Mouse (Mus musculus) kidney, adult 9 months (tissue): ENCODE results near the gene Fgfr2.
A peak's percentile ranks its signal among the peaks of the same experiment; 100 is the strongest.

Experiments used
- DNase-seq: peaks from one replicate; pipeline ENCODE4 v3.0.0; 2022

Gene Fgfr2

GRCm38 (mm10) chr7:131608049-131608448 lies 1515.1 kb downstream of the Fgfr2 start:
- DNase-seq = no peak

DNA sequence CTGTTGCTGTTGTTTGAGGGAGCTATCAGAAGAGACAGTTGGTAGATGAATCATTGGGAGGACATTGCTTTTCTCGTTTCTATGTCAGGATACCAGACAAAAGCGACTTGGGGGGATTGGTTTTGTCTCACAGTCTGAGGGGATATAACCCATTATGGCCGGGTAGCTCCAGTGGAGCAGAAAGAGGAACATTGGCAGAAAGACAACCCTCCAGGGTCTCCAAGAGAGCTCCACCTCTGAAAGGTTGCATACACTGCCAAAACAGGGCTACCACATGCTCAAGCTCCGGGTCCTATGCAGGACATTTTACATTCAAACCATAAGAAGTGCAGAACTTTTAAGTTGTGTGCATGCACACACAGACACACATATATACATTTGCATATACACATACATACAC lies 1517.7 kb downstream of the Fgfr2 start:
- no peak for DNase-seq

- DNase-seq = no peak
These were observed 1518.2 kb downstream of the Fgfr2 start for GRCm38 (mm10) chr7:131604946-131605345.

GRCm38 (mm10) chr7:131603186-131603585 lies 1520.0 kb downstream of the Fgfr2 start:
- DNase-seq = no peak

- DNase-seq = no peak
These were observed 1521.0 kb downstream of the Fgfr2 start for GRCm38 (mm10) chr7:131602106-131602505.

GRCm38 (mm10) chr7:131598483-131598824 lies 1524.7 kb downstream of the Fgfr2 start:
- peak; percentile 9 for DNase-seq

DNA sequence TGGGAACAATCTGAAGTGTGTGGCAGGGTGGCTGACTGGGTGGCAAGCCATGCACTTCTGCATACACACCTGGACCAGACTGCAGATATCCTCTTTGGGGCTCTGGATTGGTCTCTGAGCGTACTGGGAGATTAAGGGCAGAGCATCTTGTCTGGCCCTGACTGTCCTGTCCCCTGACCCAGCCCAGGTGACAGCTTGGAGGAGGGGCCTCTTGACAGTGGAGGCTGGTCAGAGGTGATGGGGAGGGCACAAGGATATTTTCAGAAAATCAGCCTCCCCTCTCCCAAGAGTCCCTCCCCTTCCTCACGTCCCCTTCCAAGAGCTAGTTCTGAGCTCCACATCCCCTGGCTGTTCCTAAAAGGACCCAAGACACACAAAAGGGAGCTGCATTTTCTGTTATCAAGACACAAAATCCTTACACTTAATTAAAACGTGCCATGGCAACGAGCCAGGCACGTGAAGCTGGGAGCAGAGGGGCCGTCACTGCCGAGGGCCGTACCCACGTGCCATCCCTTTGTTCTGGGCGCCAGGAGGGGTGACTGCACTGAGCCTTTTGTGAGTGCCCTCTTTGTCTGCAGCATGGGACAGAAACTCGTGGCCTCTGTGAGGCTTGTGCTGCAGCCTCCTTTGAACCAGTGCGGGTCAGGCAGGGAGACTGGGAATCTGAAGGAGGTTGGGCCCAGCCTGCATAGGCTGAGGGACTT lies 1525.2 kb downstream of the Fgfr2 start:
- no peak for DNase-seq

DNA sequence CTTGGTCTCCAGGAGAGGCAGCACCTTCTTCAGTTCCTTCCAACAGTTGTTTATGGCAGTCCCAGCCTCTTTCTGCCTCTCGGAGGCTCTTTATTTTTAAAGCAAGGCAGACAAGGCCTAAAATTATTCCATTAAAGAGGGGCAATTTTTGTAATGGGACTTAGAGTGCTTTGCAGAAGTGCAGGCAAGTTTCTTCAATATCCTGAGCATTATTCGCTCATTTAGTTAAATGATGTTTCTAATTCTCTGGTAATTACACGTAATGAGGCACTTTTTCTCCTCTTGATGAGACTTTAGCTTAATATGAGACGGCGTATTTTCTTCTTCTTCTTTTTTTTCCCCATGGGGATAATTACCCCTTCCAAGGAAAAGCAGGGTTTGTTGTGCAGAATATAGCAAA lies 1537.6 kb downstream of the Fgfr2 start:
- DNase-seq = no peak

DNA sequence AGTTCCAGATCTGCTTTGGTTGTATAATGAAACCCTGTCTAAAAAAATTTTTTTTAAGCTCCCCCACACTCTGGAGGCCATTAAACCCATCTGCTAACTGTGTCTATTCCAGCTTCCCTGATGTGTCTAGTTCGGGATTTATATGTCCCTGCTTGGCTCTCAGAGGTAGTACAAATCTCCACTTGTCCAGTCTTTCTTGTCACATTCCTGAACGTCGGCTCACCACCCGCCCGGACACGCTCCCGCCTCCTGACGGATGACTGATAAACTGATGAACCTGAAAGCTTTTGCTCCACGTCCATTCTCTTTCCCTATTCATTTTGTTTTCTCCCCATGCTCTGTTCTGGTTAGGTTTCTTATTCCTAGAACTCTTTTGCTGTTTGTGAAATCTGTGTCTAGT lies 1541.0 kb downstream of the Fgfr2 start:
- no peak for DNase-seq

- no peak for DNase-seq
These were observed 1547.9 kb downstream of the Fgfr2 start for GRCm38 (mm10) chr7:131575246-131575645.

- no peak for DNase-seq
These were observed 1562.5 kb downstream of the Fgfr2 start for GRCm38 (mm10) chr7:131560697-131561042.

GRCm38 (mm10) chr7:131559986-131560696 lies 1563.0 kb downstream of the Fgfr2 start, which contains the start of gene Bub3:
TSS of gene Bub3 (plus strand) at chr7:131560222.
- peak; percentile 97 for DNase-seq

DNA sequence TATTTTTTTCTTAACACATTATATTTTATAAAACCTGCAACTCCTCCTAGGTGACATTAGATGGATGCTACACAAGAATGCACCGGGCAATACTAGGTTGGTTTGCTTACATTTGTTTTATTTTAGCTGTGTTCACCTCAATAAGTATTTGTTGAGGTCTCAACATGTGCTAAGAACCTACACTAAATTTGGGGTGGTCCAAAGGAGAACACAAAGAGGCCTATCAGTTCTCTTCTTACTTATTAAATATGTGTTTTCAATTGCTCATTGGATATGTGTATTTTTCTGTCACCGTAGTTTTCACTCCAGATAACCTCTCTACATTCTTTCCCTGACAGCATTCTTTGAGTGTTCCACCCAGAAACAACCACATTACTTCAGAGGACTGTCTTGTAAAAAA lies 1565.4 kb downstream of the Fgfr2 start:
- DNase-seq = no peak

DNA sequence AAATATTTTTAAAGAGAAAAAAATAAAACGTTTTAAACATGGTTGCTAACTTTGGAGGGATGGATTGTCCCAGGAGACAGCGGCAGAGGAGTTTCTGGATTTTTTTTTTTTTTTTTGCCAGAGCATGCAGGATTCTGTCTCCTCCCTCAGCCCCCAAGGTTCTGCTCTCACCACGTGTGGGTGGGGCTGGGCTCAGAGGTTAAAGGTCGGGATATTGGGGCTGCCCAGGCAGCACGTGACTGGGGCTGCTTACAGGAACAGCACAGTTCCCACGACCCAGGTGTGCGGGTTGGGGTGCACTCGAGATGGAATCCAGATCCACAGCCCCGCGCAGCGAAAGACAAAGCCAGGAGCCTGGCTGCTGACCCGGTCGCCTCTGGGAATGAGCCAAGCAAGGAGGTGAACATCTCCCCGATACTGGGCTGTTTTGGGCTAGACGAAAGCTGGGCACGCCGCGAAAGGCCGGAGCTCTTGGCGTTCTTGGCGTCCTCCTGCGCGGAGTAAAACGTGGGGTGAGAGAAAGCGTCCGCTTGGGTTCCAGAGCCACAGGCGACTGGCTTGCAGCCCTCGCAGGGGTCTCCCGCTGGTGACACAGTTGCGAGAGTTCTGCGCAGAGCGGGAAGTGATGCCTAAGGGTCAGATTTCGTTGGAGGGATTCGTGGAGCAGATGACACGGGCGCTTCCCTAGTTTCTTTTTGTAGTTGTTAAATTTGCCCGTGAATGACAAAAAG lies 1566.4 kb downstream of the Fgfr2 start:
- no peak for DNase-seq

GRCm38 (mm10) chr7:131556116-131556515 lies 1567.0 kb downstream of the Fgfr2 start:
- DNase-seq = no peak

DNA sequence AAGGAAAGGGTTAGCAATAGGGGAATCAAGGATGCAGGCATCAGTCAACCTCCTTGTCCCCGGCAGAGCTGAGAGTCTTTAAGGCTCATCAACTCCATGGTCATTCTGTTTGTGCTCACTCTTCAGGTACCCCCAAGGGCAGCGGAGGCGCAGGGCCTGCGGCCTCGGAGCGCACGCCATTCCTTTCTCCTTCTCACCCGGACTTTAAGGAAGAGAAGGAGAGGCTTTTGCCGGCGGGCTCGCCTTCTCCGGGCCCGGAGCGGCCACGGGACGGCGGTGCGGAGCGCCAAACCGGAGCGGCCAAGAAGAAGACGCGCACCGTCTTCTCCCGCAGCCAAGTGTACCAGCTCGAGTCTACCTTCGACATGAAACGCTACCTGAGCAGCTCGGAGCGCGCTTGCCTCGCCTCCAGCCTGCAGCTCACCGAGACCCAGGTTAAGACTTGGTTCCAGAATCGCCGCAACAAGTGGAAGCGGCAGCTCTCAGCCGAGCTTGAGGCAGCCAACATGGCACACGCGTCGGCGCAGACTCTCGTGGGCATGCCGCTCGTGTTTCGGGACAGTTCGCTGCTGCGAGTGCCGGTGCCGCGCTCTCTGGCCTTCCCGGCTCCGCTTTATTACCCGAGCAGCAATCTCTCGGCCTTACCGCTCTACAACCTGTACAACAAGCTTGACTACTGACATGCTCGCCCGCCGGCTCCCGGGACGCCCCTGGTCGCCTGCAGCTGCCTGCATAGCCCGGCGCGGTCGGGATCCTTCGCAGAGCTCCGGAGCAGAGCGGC lies 1567.7 kb downstream of the Fgfr2 start:
- no peak for DNase-seq

DNA sequence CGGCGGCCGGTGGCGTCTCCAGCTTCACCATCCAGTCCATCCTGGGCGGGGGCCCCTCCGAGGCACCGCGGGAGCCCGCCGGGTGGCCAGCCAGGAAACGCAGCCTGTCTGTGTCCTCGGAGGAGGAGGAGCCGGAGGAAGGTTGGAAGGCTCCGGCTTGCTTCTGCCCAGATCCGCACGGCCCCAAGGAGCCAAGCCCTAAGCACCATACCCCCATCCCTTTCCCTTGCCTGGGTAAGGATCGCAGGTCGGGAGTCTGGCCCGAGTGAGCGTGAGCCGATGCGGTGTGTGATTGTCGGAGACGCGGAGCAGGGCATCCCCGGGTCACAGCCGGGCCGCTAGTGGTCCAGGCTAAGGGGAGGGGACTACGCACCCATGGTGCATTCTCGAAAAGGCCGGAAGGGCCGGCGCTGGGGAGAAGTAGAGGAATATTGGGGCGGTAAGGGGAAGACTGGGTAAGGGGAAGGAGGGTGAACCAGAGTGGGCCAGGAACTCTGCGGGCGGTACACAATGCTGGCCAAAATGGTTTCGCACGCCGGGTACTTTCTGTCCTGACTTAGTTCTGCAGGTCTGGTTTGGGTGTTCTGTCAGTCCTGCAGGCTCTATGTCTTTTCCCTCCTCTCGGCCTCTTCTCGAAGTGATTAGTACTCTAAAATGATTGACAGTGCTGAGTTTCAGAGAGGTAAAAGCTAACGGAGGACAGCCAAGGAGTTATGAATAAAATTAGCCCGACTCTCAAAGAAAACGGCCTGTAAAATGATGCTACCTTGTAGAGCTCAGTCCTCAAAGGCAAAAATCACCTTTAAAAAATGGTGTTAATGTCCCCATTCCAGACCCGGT lies 1568.6 kb downstream of the Fgfr2 start:
- no peak for DNase-seq

DNA sequence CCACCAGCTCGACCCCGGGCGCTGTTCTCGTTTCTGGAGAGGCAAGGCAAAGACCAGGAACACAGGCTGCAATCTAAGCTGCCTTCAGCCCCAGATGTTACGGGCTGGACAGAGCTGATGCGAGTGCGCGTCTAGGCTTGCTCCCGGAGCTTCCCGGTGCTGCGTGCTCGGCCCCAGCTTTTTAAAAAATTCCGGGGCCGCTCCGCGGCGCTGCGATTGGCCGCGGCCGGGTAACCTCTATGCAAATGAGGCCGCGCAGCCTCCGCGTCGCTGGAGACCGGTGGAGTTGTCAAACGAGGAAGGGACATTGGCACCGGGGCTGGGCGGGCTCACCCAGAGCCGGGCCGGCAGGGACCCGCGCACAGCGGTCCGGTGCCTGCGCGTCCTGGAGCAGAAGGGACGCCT lies 1569.4 kb downstream of the Fgfr2 start:
- no peak for DNase-seq

- no peak for DNase-seq
These were observed 1570.4 kb downstream of the Fgfr2 start for GRCm38 (mm10) chr7:131552781-131553180.

GRCm38 (mm10) chr7:131551931-131552741 lies 1571.0 kb downstream of the Fgfr2 start:
- DNase-seq = no peak

DNA sequence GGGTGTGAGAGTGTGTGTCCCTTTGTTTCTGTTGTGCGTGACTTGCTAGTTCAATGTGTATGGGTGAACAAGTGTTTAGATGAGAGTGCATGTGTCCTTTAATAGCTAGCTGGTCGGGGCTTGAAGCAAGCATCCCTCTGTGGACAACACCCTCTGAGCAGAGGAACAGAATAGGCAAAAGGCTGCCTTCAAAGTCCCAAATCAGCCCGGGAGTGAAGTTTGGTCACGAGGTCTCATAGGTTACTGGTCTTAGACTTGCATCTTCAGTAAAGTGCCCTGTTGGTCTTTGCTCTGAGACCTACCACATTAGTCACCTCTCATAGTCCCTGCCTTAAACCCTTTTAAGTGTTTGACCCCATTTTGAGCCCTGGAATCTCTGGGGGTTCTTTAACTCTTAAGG lies 1571.7 kb downstream of the Fgfr2 start:
- no peak for DNase-seq
